Mouse (Mus musculus): Measurements from ENCODE around the gene Zfp169. TPM values are rescaled to one million over a fixed set of nuclear protein-coding genes. Genes with fewer than 3 reads are reported as not detected.

The Zfp169 gene
- total and polyA plus RNA-seq, 3 experiments = 2.9 to 6.6 (median 4.2) TPM

GRCm38 (mm10) chr13:48547623-48548022 lies 34.4 kb upstream of the Zfp169 start:
- dilution Hi-C loops (cut with MboI; ENCODE audit: extremely low pct_ligation_motif_present, extremely low pct_unique_long_range_greater_than_20kb, low sequenced_read_pairs) = no loop called here
- Histone ChIP-seq H3K27me3 (replicated peaks) (no peaks in the 10 kb centered on the region), H3K9me3 (replicated peaks; ENCODE audit: low read length) (no peaks in the 10 kb centered on the region), H3K27ac (ENCODE audit: insufficient read depth, low read depth) (no peak overlapping the region), H3K79me2 (replicated peaks; ENCODE audit: control insufficient read depth, extremely low read depth, insufficient read depth, poor library complexity, severe bottlenecking) (peaks cover 24% of the 10 kb centered on the region), H3K4me2 (ENCODE audit: insufficient read depth, low read depth, poor library complexity, severe bottlenecking) (no peak overlapping the region), H3K4me1 (ENCODE audit: control insufficient read depth in 1 of 2, insufficient read depth in 2 of 2) (peaks cover 0 to 23% of the 10 kb centered on the region in 2 experiments; a peak in 2 of 4 replicates), H3K9ac (ENCODE audit: insufficient read depth, low read depth) (no peak overlapping the region), H3K36me3 (replicated peaks in 1 of 2; ENCODE audit: control insufficient read depth in 1 of 2, insufficient read depth in 1 of 2, low read length in 1 of 2) (peaks cover 0 to 3% of the 10 kb centered on the region in 2 experiments), H3K4me3 (replicated peaks in 1 of 3; ENCODE audit: low read depth in 2 of 3, low read length in 2 of 3, poor library complexity in 1 of 3) (no peak overlapping the region)
- no peak for DNase-seq (ENCODE audit: extremely low read depth)
- in situ Hi-C loops (cut with MboI; ENCODE audit: low pct_ligation_motif_present, low pct_unique_long_range_greater_than_20kb, low sequenced_read_pairs) = loop anchor here (25.0 kb wide), 1 partner anchor 265 kb away; no protein-coding TSS in a partner anchor
- TF ChIP-seq MAZ (IDR thresholded peaks at IDR 0.05; ENCODE audit: low read depth, low read length) = no peak
- TF ChIP-seq MYC (IDR thresholded peaks at IDR 0.05; ENCODE audit: low read depth, low read length) = no peak
- no peak for TF ChIP-seq PAX5 (IDR thresholded peaks at IDR 0.05; ENCODE audit: low read length)
- TF ChIP-seq POLR2A (IDR thresholded peaks at IDR 0.05; ENCODE audit: low read depth, low read length) = no peak
- no peak for TF ChIP-seq TCF12 (IDR thresholded peaks at IDR 0.05; ENCODE audit: low read depth, low read length)

- in situ Hi-C loops (cut with MboI; ENCODE audit: low pct_ligation_motif_present, low pct_unique_long_range_greater_than_20kb, low sequenced_read_pairs) (loop anchor here (25.0 kb wide), 1 partner anchor 266 kb away; no protein-coding TSS in a partner anchor), dilution Hi-C loops (cut with MboI; ENCODE audit: extremely low pct_ligation_motif_present, extremely low pct_unique_long_range_greater_than_20kb, low sequenced_read_pairs) (no loop called here)
- H3K36me3 ChIP-seq (replicated peaks in 1 of 2; ENCODE audit: control insufficient read depth in 1 of 2, insufficient read depth in 1 of 2, low read length in 1 of 2) = peaks cover 0 to 3% of the 10 kb centered on the region in 2 experiments
- peaks cover 0 to 31% of the 10 kb centered on the region in 2 experiments; a peak in 2 of 4 replicates for H3K4me1 ChIP-seq (ENCODE audit: control insufficient read depth in 1 of 2, insufficient read depth in 2 of 2)
- peaks cover 30% of the 10 kb centered on the region for H3K79me2 ChIP-seq (replicated peaks; ENCODE audit: control insufficient read depth, extremely low read depth, insufficient read depth, poor library complexity, severe bottlenecking)
- H3K27me3 ChIP-seq (replicated peaks) = no peaks in the 10 kb centered on the region
- H3K9ac ChIP-seq (ENCODE audit: insufficient read depth, low read depth) = peak overlapping the region; percentile 98
- peak overlapping the region; percentile 41; the same call in 1 of the 2 replicates for H3K4me2 ChIP-seq (ENCODE audit: insufficient read depth, low read depth, poor library complexity, severe bottlenecking)
- H3K4me3 ChIP-seq (replicated peaks in 1 of 3; ENCODE audit: low read depth in 2 of 3, low read length in 2 of 3, poor library complexity in 1 of 3) = peak overlapping the region; percentile 59 to 96 (median 89)
- H3K9me3 ChIP-seq (replicated peaks; ENCODE audit: low read length) = no peaks in the 10 kb centered on the region
- DNase-seq (ENCODE audit: extremely low read depth) = peak; percentile 97
- peak overlapping the region; percentile 89 for H3K27ac ChIP-seq (ENCODE audit: insufficient read depth, low read depth)
- TF ChIP-seq BHLHE40 (IDR thresholded peaks at IDR 0.05; ENCODE audit: low read depth, low read length) = peak; percentile 88
- TF ChIP-seq ELF1 (IDR thresholded peaks at IDR 0.05; ENCODE audit: low read depth, low read length) = no peak
- no peak for TF ChIP-seq MEF2A (IDR thresholded peaks at IDR 0.05; ENCODE audit: borderline replicate concordance, low read depth, low read length)
- TF ChIP-seq JUN (IDR thresholded peaks at IDR 0.05; ENCODE audit: insufficient read depth, low read depth, low read length) = no peak
- no peak for TF ChIP-seq MAZ (IDR thresholded peaks at IDR 0.05; ENCODE audit: low read depth, low read length)
- TF ChIP-seq ZMIZ1 (IDR thresholded peaks at IDR 0.05; ENCODE audit: low read depth, low read length) = peak; percentile 70; the same call in 1 of the 2 replicates
- TF ChIP-seq ZNF384 (IDR thresholded peaks at IDR 0.05; ENCODE audit: low read depth, low read length) = no peak
- peak; percentile 86; the same call in 1 of the 2 replicates for TF ChIP-seq MXI1 (IDR thresholded peaks at IDR 0.05; ENCODE audit: low read depth, low read length)
- no peak for TF ChIP-seq CHD1 (IDR thresholded peaks at IDR 0.05; ENCODE audit: low read depth, low read length)
- no peak for TF ChIP-seq TBP (conservative IDR thresholded peaks at IDR 0.05; ENCODE audit: low read depth, low read length)
- peak; percentile 51 for TF ChIP-seq HCFC1 (IDR thresholded peaks at IDR 0.05; ENCODE audit: low read depth, low read length)
- peak; percentile 95 for TF ChIP-seq USF1 (IDR thresholded peaks at IDR 0.05; ENCODE audit: low read depth, low read length)
- peak; percentile 53; the same call in 1 of the 2 replicates for TF ChIP-seq SIN3A (IDR thresholded peaks at IDR 0.05; ENCODE audit: low read length)
- no peak; the same call in none of the 2 replicates for TF ChIP-seq ETS1 (conservative IDR thresholded peaks at IDR 0.05; ENCODE audit: low read depth, low read length)
- peak; percentile 35 for TF ChIP-seq NELFE (IDR thresholded peaks at IDR 0.05; ENCODE audit: low read depth, low read length)
- no peak for TF ChIP-seq RAD21 (IDR thresholded peaks at IDR 0.05; ENCODE audit: low read depth, low read length)
- peak; percentile 60 for TF ChIP-seq NRF1 (IDR thresholded peaks at IDR 0.05; ENCODE audit: low read depth, low read length)
- no peak for TF ChIP-seq SMC3 (IDR thresholded peaks at IDR 0.05; ENCODE audit: low read depth, low read length)
- TF ChIP-seq RCOR1 (conservative IDR thresholded peaks at IDR 0.05; ENCODE audit: low read depth, low read length) = no peak
- peak; percentile 79; the same call in 1 of the 2 replicates for TF ChIP-seq POLR2AphosphoS2 (IDR thresholded peaks at IDR 0.05; ENCODE audit: low read depth, low read length)
- no peak for TF ChIP-seq IRF4 (IDR thresholded peaks at IDR 0.05; ENCODE audit: low read depth, low read length)
- TF ChIP-seq CHD2 (IDR thresholded peaks at IDR 0.05; ENCODE audit: low read length) = peak; percentile 94
- no peak for TF ChIP-seq JUND (conservative IDR thresholded peaks at IDR 0.05; ENCODE audit: low read depth, low read length)
- no peak for TF ChIP-seq KAT2A (IDR thresholded peaks at IDR 0.05; ENCODE audit: insufficient replicate concordance, low read length)
- no peak for TF ChIP-seq MAFK (IDR thresholded peaks at IDR 0.05; ENCODE audit: insufficient replicate concordance, low read length)
- no peak for TF ChIP-seq CTCF (conservative IDR thresholded peaks at IDR 0.05 in 1 of 2, IDR thresholded peaks at IDR 0.05 in 1 of 2; ENCODE audit: low read depth in 2 of 2, low read length in 2 of 2)
- no peak for TF ChIP-seq ZKSCAN1 (IDR thresholded peaks at IDR 0.05; ENCODE audit: borderline replicate concordance, low read depth, low read length)
- TF ChIP-seq E2F4 (IDR thresholded peaks at IDR 0.05; ENCODE audit: insufficient replicate concordance, low read depth, low read length) = peak; percentile 22; the same call in 1 of the 2 replicates
- TF ChIP-seq TCF12 (IDR thresholded peaks at IDR 0.05; ENCODE audit: low read depth, low read length) = peak; percentile 60; the same call in 1 of the 2 replicates
Measured at GRCm38 (mm10) chr13:48546330-48546917, 33.2 kb upstream of the Zfp169 start.

Measured in CH12.LX (cell line).